Mouse (Mus musculus) limb, embryonic 14.5 days (tissue): ENCODE measurements around the gene Nmt2. TPM values are rescaled to one million over a fixed set of nuclear protein-coding genes. Genes with fewer than 3 reads are reported as not detected.

Experiments
- ATAC-seq: fragments of 200-750 bp; cut with Nextera tagmentation; 2 replicates; pipeline ENCODE4 v1.8.0; 2017; ENCODE audit warnings: low read depth, moderate number of reproducible peaks, moderate TSS enrichment; ENCODE audit not compliant: low FRiP score
- DNase-seq: peaks from one replicate; pipeline ENCODE4 v3.0.0-alpha.2; 2015; ENCODE audit warnings: low spot score
- H3K27ac ChIP-seq: fragments of 300-500 bp; sonication (generic); replicated peaks from 2 replicates; pipeline ENCODE4 v1.5.1; 2014; ENCODE audit warnings: low read depth, mild to moderate bottlenecking, low read length, moderate library complexity, mixed read lengths
- H3K27me3 ChIP-seq: fragments of 300-500 bp; sonication (generic); 2 replicates; pipeline ENCODE4 v1.6.1; 2014; ENCODE audit warnings: low read length, mixed read lengths; ENCODE audit not compliant: control insufficient read depth, insufficient read depth
- H3K36me3 ChIP-seq: fragments of 300-500 bp; sonication (generic); 2 replicates; pipeline ENCODE4 v1.6.1; 2014; ENCODE audit warnings: mild to moderate bottlenecking, low read length, moderate library complexity, mixed read lengths; ENCODE audit not compliant: control insufficient read depth, insufficient read depth
- H3K4me1 ChIP-seq: fragments of 300-500 bp; sonication (generic); 2 replicates; pipeline ENCODE4 v1.6.1; 2014; ENCODE audit warnings: antibody characterized with exemption, low read length, mixed read lengths; ENCODE audit not compliant: control insufficient read depth, insufficient read depth
- H3K4me2 ChIP-seq: fragments of 300-500 bp; sonication (generic); replicated peaks from 2 replicates; pipeline ENCODE4 v1.6.1; 2014; ENCODE audit warnings: low read depth, mild to moderate bottlenecking, low read length, moderate library complexity; ENCODE audit not compliant: severe bottlenecking
- H3K4me3 ChIP-seq: fragments of 300-500 bp; sonication (generic); replicated peaks from 2 replicates; pipeline ENCODE4 v1.5.1; 2014; ENCODE audit warnings: low read length
- H3K9ac ChIP-seq: fragments of 300-500 bp; sonication (generic); 2 replicates; pipeline ENCODE4 v1.6.1; 2014; ENCODE audit warnings: mild to moderate bottlenecking, low read depth, low read length, moderate library complexity; ENCODE audit not compliant: severe bottlenecking
- H3K9me3 ChIP-seq: fragments of 300-500 bp; sonication (generic); 2 replicates; pipeline ENCODE4 v1.6.1; 2016; ENCODE audit warnings: low read length; ENCODE audit not compliant: control insufficient read depth
- POLR2A ChIP-seq: fragments of 200-500 bp; IDR thresholded peaks from 2 replicates; pipeline ENCODE4 v1.8.0; 2012; ENCODE audit warnings: inconsistent platforms, mild to moderate bottlenecking, moderate library complexity, borderline replicate concordance; ENCODE audit not compliant: insufficient read depth, insufficient read length; ENCODE audit errors: extremely low read depth
- WGBS: fragments of 180-500 bp; shearing (Covaris S2); extraction: QIAGEN DNeasy Blood & Tissue Kit; methylation state at CpG from one replicate; pipeline ENCODE4 v1.1.7; 2014; 5-methylcytosine and 5-hydroxymethylcytosine counted together
- polyA plus RNA-seq, 2 experiments: library from polyadenylated mRNA; depleted of rRNA in 1 of 2; stranded (reverse) in 1 of 2; unstranded in 1 of 2; fragments of >200 nt; fragmentation: Nextera tagmentation in 1 of 2; extraction: Ambion mirVana in 1 of 2; gene quantifications; 2 replicates each; pipeline versions ENCODE4 v1.2.1 to v1.2.3; 2012 to 2014

The Nmt2 gene
- polyA plus RNA-seq, 2 experiments: 15.4 to 33.7 TPM

DNA sequence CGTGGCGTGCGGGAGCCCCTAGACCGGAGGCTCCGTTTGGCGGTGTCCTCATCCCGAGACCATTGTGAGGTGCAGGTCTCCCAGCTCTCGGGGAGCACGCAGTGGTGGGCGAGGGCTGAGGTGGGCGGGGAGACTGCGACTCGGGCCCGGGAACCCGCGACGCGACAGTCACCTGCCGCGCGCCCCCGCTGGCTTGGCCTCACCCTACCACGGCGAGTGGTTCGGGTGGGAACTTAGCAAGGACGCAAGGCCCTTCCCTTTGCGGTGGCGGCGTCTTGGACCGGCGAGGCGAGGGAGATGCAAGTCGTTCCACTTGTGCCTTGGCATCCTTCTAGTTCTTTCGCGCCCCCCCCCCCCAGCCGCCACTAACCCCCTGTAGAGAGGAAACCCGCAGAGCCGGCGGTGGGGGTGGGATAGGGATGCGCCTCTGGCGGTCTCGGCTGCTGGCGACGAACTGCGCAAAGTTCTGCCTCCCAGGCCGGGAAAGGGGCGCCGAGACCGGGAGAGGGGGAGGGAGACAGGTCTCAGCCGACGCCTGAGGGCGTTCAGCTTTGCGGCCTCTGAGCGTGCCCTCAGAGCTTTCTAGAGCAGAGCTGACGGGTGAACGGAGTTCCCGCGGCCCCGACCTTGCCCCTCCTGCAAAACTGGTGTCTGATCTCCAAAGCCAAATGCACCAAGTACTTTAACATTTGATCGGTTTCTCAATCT, 615 bp downstream of the Nmt2 start:
- Histone ChIP-seq H3K9me3 (no peaks in the 10 kb centered on the region), H3K36me3 (no peaks in the 10 kb centered on the region), H3K4me3 (peak overlapping the region; percentile 86), H3K4me2 (peak overlapping the region; percentile 69), H3K9ac (peak overlapping the region; percentile 71), H3K27me3 (no peaks in the 10 kb centered on the region), H3K27ac (peak overlapping the region; percentile 79), H3K4me1 (peaks cover 11% of the 10 kb centered on the region; the same call in 1 of the 2 replicates)
- no peak for TF ChIP-seq POLR2A
- under 1% methylated on average over 36 of the region's 60 CpGs for WGBS
- DNase-seq (peak; percentile 33), ATAC-seq (no peak; the same call in 1 of the 2 replicates)

DNA sequence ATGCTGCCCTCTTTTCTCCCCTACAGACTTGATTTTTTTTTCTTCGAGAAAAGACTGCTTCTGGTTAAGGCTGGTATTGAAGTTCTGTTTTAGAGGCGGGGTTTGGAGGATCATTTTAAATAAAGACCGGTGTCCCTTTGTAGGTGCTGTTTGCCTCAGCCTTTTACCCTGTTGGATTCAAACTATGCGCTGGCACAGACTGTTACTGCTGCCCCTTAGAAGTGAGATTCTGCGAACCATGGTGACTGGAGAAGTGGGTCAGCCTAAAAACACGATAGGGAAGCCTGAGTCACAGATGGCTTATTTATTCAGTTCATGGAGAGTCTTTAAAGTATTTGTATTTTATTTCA, 1.1 kb downstream of the Nmt2 start:
- DNase-seq (no peak), ATAC-seq (no peak)
- no peaks in the 10 kb centered on the region for H3K9me3 ChIP-seq
- no peaks in the 10 kb centered on the region for H3K27me3 ChIP-seq
- H3K36me3 ChIP-seq: no peaks in the 10 kb centered on the region
- H3K27ac ChIP-seq: 0 out of 2 replicates have a peak overlapping the region, but pooled peaks have one; percentile 79
- TF ChIP-seq POLR2A: no peak
- peak overlapping the region; percentile 71 for H3K9ac ChIP-seq
- peak overlapping the region; percentile 69 for H3K4me2 ChIP-seq
- WGBS: 2% methylated on average over 6 of the region's 6 CpGs
- H3K4me3 ChIP-seq: peak overlapping the region; percentile 86
- peaks cover 11% of the 10 kb centered on the region; the same call in 1 of the 2 replicates for H3K4me1 ChIP-seq

DNA sequence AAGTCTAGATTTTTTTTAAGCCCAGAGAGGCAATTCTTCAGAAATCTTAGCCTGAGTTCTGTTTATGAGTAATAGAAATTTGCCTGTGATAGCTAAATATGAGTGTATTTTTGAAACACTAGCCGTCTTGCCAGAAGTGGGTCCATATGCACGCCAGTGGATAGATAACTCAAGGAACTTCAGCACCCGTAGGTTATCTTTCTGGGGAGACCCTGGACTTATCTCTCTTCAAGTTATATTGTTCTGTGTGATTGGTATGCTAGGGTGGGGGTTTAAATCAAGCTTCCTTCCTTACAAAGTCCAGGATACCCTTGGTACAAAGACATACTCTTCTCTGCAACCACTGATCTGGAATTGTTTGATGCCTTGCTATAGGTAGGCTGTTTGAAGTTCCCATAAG, 1.7 kb downstream of the Nmt2 start:
- H3K9me3 ChIP-seq: no peaks in the 10 kb centered on the region
- H3K27me3 ChIP-seq: no peaks in the 10 kb centered on the region
- peaks cover 11% of the 10 kb centered on the region; the same call in 1 of the 2 replicates for H3K4me1 ChIP-seq
- no peak overlapping the region for H3K27ac ChIP-seq
- H3K4me2 ChIP-seq: peak overlapping the region; percentile 69; the same call in 1 of the 2 replicates
- no peak for DNase-seq
- TF ChIP-seq POLR2A: no peak
- H3K4me3 ChIP-seq: peak overlapping the region; percentile 86; the same call in 1 of the 2 replicates
- WGBS: 83% methylated on average over 3 of the region's 3 CpGs
- 0 out of 2 replicates have a peak overlapping the region, but pooled peaks have one; percentile 71 for H3K9ac ChIP-seq
- ATAC-seq: no peak
- H3K36me3 ChIP-seq: no peaks in the 10 kb centered on the region

DNA sequence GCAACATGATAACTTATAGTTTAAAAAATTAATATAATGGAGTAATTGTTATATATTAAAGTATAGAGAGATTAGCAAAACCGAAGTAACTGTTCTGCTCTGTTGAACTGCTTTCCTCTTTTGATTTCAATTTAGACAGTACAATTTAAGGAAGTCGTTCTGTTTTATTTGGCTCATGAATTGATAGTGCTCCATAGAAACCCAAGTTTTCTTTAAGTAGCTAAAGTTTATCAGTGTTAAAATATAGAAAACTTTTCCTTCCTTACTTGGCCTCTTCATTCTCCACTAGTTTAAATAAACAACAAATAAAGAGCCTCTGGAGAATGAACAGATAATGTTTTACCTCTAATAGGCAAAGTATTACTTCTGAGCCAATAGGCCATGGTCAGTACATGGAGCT, 2.2 kb downstream of the Nmt2 start:
- Histone ChIP-seq H3K4me3 (no peak overlapping the region), H3K9ac (no peak overlapping the region), H3K4me1 (peaks cover 11% of the 10 kb centered on the region; the same call in 1 of the 2 replicates), H3K27me3 (no peaks in the 10 kb centered on the region), H3K27ac (no peak overlapping the region), H3K9me3 (no peaks in the 10 kb centered on the region), H3K4me2 (no peak overlapping the region), H3K36me3 (no peaks in the 10 kb centered on the region)
- WGBS: 80% methylated on average over 2 of the region's 2 CpGs
- no peak for TF ChIP-seq POLR2A
- ATAC-seq (no peak), DNase-seq (no peak)

DNA sequence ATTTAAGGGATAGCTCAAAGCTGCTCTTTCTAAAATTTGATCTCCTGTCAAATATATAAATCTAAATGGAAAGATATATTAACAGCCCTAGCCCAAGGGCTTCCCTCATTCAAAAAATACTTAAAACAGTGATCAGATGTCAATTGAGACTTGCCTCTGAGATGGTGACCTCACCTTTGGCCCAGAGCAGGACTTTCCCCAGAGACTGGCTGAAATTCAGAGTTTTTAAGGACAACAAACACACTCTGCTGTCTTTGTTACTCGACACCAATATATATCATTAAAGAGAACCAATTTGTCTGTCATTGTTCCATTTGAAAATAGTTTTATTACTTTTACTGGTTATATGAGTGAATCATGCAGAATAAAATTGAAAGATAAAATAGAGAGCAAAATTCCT, 5.6 kb downstream of the Nmt2 start:
- no peak for DNase-seq
- Histone ChIP-seq H3K27ac (no peak overlapping the region), H3K4me3 (no peak overlapping the region), H3K36me3 (no peaks in the 10 kb centered on the region), H3K4me2 (no peak overlapping the region), H3K9ac (no peak overlapping the region), H3K9me3 (no peaks in the 10 kb centered on the region), H3K27me3 (no peaks in the 10 kb centered on the region), H3K4me1 (peaks cover 4% of the 10 kb centered on the region; the same call in 1 of the 2 replicates)
- ATAC-seq: no peak
- WGBS: 93% methylated on average over 1 of the region's 1 CpGs
- no peak for TF ChIP-seq POLR2A
